Mouse (Mus musculus): ENCODE results near the gene March10.
A peak's percentile ranks its signal among the peaks of the same experiment; 100 is the strongest.

The March10 gene

GRCm38 (mm10) chr11:105456497-105456907 lies at the start of gene March10:
TSS of gene March10 (minus strand) at chr11:105456735.
- peak; percentile 53 for DNase-seq (ENCODE audit: inconsistent ontology term)

DNA sequence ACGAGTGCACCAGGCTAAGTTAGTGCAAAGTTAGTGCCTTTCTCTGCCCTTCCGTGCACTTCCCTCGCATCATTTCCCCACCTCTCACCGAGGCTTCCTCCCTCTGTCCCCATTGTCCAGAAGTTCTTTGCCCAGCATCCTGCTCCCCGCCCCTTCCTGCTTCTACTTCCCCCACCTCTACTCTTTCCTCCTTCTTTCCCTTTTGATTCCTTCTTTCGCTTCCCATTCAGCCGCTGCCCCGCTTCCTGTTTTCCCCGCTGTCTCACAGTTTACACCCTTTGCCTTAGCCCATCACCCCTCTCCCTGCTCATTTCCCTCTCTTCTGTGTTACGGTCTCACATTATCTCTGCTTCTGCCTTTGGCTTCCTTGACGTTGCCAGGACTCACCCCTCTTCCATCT lies 49.8 kb upstream of the March10 start:
- DNase-seq (ENCODE audit: inconsistent ontology term), result no peak

DNA sequence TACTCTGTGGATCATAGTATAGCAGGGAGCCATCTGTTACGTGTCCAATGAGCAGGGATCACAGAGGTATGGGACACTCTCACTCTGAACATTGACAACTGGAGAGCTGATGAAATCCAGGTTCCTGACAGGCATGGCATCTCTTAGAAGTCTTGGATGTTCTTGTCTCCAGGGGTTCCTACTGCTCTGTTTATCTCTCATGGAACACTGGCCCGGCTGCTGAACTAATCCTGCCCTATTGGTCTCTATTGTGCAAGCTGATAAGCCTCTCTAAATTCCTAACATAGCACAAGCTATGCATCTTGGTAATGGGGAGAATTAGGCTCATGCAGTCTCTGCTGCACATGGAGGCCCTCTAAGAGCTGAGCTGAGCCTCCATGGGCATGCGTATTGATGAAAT lies 48.5 kb upstream of the March10 start:
- no peak for DNase-seq (ENCODE audit: inconsistent ontology term)

GRCm38 (mm10) chr11:105502311-105502710 lies 45.8 kb upstream of the March10 start:
- no peak for DNase-seq (ENCODE audit: inconsistent ontology term)

GRCm38 (mm10) chr11:105497505-105497904 lies 41.0 kb upstream of the March10 start:
- DNase-seq (ENCODE audit: inconsistent ontology term), result no peak

- no peak for DNase-seq (ENCODE audit: inconsistent ontology term)
Observed at GRCm38 (mm10) chr11:105496665-105497064, 40.1 kb upstream of the March10 start.

DNA sequence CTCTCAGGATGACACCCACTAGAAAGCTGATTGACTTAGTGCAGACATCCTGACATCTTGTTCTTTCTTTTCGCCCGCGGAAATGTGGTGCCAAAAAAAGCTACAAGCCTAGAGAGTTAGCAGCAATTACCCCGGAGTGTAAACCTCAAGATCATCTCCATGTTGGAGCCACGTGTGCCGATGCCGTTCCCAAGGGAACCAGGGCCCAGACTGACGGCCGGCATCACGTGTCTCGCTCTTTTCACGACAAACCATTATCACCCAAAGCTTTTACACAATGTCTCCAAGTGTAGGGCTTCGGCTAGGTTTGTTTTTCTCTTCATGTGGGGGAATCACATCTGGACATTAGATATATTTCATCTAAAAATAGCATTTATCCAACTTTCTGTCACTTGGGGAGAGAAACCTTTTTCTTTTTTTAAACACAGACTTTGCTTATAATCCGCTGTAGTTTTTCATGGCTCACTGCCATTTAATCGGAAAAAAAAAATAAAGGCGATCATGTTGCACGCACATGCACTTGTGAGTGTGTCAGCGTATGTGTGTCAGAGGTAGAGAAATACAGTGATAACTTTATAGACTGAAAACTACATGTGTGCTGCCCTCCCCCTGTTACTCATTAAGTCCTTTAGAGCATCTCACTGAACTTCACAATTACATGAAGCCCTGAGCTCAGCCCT lies 39.2 kb upstream of the March10 start:
- DNase-seq (ENCODE audit: inconsistent ontology term), result no peak

DNA sequence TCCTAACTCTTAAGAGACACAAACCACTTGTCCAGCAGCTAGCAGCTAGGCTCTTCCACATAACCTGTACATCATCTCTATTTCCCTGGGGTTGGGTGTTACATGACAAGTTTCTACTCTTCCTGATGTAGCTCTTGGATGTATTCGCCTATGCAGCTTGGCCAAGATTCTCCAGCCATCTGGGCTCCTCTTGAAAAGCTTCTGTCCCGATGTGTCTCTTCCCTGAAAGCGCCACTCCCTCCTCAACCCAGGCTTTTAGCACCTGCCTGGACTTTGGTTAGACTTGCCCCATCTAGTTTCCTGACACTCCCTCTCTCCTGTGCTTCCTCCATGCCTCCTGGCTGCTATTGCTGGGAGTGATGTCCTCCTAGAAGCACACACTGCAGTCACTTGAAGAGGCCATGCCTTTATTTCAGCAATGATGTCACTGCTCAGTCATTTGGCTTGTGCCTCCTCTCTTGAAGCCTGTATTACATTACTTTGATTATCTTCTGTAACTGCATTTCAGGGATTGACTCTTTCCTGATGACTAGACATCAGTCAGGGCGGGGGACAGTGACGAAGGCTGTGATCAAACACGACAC lies 38.3 kb upstream of the March10 start:
- no peak for DNase-seq (ENCODE audit: inconsistent ontology term)

- no peak for DNase-seq (ENCODE audit: inconsistent ontology term)
Observed at GRCm38 (mm10) chr11:105492392-105492791, 35.9 kb upstream of the March10 start.

DNA sequence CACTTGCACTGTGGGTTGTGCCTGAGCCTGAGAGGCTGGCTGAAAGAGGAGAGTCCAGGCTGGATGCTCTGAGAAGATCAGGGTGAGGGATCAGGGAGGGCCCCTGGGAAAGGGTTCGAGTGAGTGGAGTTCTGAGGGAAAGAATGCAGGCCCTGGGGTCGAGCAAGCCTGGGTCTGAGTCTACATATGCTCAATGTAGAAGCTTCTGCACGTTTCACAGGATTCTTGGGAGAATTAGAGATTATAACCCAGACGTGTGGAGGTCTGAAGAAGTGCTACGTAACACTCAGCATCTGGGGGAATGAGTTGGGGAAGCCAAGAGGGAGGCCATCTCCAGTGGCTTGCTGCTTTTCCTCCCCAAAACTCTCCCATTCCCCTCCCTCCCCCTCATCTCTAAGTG lies 34.4 kb upstream of the March10 start:
- no peak for DNase-seq (ENCODE audit: inconsistent ontology term)

GRCm38 (mm10) chr11:105485412-105485811 lies 28.9 kb upstream of the March10 start:
- DNase-seq (ENCODE audit: inconsistent ontology term), result no peak

DNA sequence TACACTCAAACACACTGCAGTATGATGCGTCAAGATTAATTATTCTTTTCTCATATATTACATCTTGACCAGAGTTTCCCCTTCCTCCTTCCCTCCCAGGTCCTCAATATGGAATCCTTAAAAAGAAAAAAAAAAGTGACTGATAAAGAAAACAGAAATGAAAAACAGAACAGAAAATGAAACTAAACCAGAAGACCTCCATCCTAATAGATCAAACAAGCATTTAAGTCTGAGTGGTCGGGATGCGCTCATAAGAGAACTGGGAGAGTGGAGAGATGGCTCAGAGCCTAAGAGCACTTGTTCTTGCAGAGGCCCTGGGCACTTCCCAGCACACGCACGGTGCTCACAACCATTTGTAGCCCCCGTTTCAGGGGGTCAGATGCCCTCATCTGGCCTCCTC lies 28.5 kb upstream of the March10 start:
- DNase-seq (ENCODE audit: inconsistent ontology term), result no peak

- DNase-seq (ENCODE audit: inconsistent ontology term), result no peak
Observed at GRCm38 (mm10) chr11:105482747-105483146, 26.2 kb upstream of the March10 start.

- DNase-seq (ENCODE audit: inconsistent ontology term), result no peak
Observed at GRCm38 (mm10) chr11:105474746-105475145, 18.2 kb upstream of the March10 start.

GRCm38 (mm10) chr11:105474352-105474736 lies 17.8 kb upstream of the March10 start:
- DNase-seq (ENCODE audit: inconsistent ontology term), result no peak

DNA sequence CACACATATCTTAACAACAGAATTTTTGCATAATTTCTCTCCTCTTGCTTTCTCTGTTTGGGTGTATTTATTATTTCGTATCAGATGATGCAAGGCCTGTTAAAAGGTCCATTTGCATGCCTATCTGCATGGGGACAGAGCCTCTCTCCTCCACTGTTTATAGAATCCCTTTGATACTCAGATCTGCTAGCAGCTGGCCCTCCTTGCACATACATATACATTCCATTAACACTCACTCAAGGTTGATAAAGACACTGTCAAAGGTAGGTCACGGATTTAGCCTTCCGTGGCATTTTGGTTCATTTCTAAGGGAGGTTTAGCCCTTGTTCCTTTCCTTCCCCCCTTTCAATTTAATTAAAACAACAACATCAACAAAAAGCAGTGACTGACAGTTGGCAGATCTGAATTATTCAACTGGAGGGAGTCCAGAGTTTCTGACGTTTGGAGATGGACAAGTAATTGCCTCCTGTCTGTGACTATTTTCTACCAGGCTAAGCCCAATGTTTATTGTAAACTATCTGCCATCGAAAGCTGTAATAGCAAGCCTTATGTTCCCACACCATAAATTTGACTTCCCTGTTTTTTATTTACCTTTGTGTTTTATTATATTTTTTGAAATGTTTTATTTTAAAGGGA lies 17.3 kb upstream of the March10 start:
- DNase-seq (ENCODE audit: inconsistent ontology term), result no peak

DNA sequence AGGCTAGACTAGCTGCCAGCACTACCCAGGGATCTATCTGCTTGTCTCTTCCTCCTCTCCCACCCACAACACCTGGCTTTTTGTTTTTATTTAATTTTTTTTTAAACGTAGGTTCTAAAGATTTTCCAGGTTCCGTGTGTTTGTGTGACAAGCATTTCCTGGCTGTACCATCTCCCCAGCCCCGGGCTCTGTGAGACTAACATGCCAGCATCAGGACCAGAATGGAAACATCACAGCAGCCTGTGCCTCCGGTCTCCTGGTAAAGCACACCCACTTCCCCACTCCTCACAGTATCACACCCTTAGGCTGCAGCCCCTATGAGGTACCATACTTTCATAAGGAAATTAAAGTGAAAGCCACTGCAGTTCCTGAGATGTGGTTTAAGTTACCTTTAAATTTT lies 16.1 kb upstream of the March10 start:
- no peak for DNase-seq (ENCODE audit: inconsistent ontology term)

- no peak for DNase-seq (ENCODE audit: inconsistent ontology term)
Observed at GRCm38 (mm10) chr11:105470896-105471295, 14.4 kb upstream of the March10 start.

GRCm38 (mm10) chr11:105469561-105469960 lies 13.0 kb upstream of the March10 start:
- no peak for DNase-seq (ENCODE audit: inconsistent ontology term)

GRCm38 (mm10) chr11:105469091-105469507 lies 12.6 kb upstream of the March10 start:
- peak; percentile 59 for DNase-seq (ENCODE audit: inconsistent ontology term)

- no peak for DNase-seq (ENCODE audit: inconsistent ontology term)
Observed at GRCm38 (mm10) chr11:105468436-105468835, 11.9 kb upstream of the March10 start.

DNA sequence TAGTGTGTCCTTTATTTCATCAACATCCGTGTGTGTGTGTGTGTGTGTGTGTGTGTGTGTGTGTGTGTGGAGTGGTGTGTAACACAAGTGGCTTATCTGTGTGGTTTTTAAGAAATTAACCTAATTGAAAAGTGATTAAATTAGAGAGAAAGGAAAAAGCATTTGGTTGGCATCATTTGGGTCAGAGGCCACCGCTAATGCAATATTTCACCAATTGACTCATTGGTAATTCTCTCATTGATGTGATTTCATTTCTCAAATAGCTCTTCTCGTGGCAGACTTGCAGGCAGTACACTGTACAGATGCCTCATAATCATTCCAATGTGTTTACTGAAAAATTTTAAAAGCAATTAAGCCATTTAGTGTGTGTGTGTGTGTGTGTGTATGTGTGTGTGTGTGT lies 11.3 kb upstream of the March10 start:
- peak; percentile 76 for DNase-seq (ENCODE audit: inconsistent ontology term)

DNA sequence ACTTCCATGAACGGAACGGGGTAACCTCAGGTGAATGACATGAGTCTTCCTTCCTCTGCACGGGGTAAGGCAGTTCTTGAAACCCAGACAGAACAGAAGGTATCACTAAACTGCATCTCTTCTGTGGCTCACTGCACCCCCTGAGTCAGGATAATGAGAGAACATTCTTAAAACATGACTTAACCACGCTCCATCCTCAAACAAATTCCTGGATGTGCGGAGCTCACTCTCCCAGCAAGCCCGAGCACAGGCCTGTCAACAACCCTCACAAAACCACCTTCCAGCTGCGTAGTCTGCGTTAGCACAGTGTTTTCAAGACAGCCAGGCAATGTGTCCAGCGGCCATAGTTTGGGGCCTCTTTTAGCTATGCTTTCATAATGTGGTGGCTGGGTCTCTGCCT lies 10.7 kb upstream of the March10 start:
- DNase-seq (ENCODE audit: inconsistent ontology term), result peak; percentile 69
